ENCODE assay signal across 9 mouse cellular contexts in the genomic region with DNA sequence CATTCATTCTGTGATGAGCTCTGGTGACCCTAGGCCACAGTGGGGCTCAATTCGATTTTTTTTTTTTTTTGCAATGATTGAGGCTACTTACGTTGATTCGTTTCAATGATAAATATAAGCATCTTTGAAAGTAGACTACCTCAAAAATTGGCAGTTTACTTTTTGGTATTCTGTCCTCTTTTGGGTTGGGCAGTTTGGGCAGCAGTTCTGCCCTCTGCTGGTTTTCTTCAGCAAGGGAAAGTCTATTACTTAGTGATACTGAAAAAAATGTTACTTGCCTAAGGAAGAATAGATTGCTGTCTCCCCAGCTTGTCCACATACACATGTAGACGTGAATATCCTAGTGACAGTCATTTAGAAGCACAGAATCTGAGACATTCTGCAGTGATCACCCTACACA. TPM values are rescaled to one million over a fixed set of nuclear protein-coding genes. Genes with fewer than 3 reads are reported as not detected.
A peak's percentile ranks its signal among the peaks of the same experiment; 100 is the strongest.
DNase-seq lines count a peak whose midpoint lies in the region; ATAC-seq and TF ChIP-seq lines count a peak whose summit lies in the region.
"Had no signal": no experiment of that assay in that cellular context is flagged by ENCODE, and none has a peak within 500 bp of the region (broad histone marks: within the 10 kb centered on the region; RNA-seq: fewer than 3 reads in every experiment).

No protein-coding gene starts in this region.

- peak; percentile 75 for ATAC-seq in frontal cortex, adult (ENCODE audit: low TSS enrichment)
- ATAC-seq in midbrain, embryonic 13.5 days, result no peak; the same call in 1 of the 2 replicates

- H3K27me3 ChIP-seq in forebrain, embryonic 10.5 days (ENCODE audit: poor library complexity, severe bottlenecking), result no peaks in the 10 kb centered on the region
- no peaks in the 10 kb centered on the region for H3K27me3 ChIP-seq in midbrain, embryonic 13.5 days
- H3K27me3 ChIP-seq: CH12.LX had no signal

- peak overlapping the region in 1 of 2 experiments; percentile 50; a peak in 1 of 4 replicates for H3K4me3 ChIP-seq in ES-E14 (ENCODE audit: insufficient read depth in 1 of 2, low read depth in 1 of 2, low read length in 2 of 2, poor library complexity in 1 of 2, severe bottlenecking in 1 of 2)
- peak overlapping the region; percentile 64 for H3K4me3 ChIP-seq in forebrain, embryonic 10.5 days
- H3K4me3 ChIP-seq in midbrain, embryonic 13.5 days (replicated peaks), result peak overlapping the region; percentile 70

- in situ Hi-C loops in ES-E14 (cut with MboI; ENCODE audit: low sequenced_read_pairs in 2 of 2, unreplicated experiment in 2 of 2), result no loop called here

- H3K9me3 ChIP-seq in ES-E14 (ENCODE audit: control insufficient read depth, insufficient read depth, low read depth, low read length), result no peaks in the 10 kb centered on the region
- H3K9me3 ChIP-seq in forebrain, embryonic 10.5 days, result no peaks in the 10 kb centered on the region
- no peaks in the 10 kb centered on the region for H3K9me3 ChIP-seq in midbrain, embryonic 13.5 days

- DNase-seq in frontal cortex, postnatal 25 days (ENCODE audit: low spot score in 2 of 2), result no peak
- no peak for DNase-seq in ES-E14 (ENCODE audit: low read depth, low spot score)
- DNase-seq in forebrain, embryonic 10.5 days (ENCODE audit: extremely low spot score, low spot score), result peak; percentile 17
- peak; percentile 5 for DNase-seq in kidney, postnatal 14 days
- no peak for DNase-seq in spleen, postnatal 36 days (ENCODE audit: low spot score in 2 of 2)
- DNase-seq in spleen, postnatal 10 days (ENCODE audit: low spot score in 2 of 2), result no peak

- no peaks in the 10 kb centered on the region for H3K36me3 ChIP-seq in ES-E14 (ENCODE audit: control insufficient read depth, insufficient read depth, low read length, poor library complexity, severe bottlenecking)
- no peaks in the 10 kb centered on the region for H3K36me3 ChIP-seq in forebrain, embryonic 10.5 days (replicated peaks)
- no peaks in the 10 kb centered on the region for H3K36me3 ChIP-seq in midbrain, embryonic 13.5 days

- H3K4me1 ChIP-seq in ES-E14 (ENCODE audit: control insufficient read depth in 2 of 2, insufficient read depth in 2 of 2, low read length in 2 of 2, poor library complexity in 1 of 2), result no peaks in the 10 kb centered on the region; a peak in 1 of 4 replicates
- H3K4me1 ChIP-seq in forebrain, embryonic 10.5 days, result peaks cover 33% of the 10 kb centered on the region
- H3K4me1 ChIP-seq in midbrain, embryonic 13.5 days (replicated peaks), result peaks cover 17% of the 10 kb centered on the region

- H3K9ac ChIP-seq in ES-E14 (ENCODE audit: insufficient read depth, low read depth, low read length, poor library complexity, severe bottlenecking), result no peak overlapping the region
- peak overlapping the region; percentile 63 for H3K9ac ChIP-seq in midbrain, embryonic 13.5 days (replicated peaks)

- 6% methylated on average over 4 of the region's 4 CpGs for WGBS in forebrain, embryonic 10.5 days
- 1% methylated on average over 4 of the region's 4 CpGs for WGBS in midbrain, embryonic 13.5 days

- H3K27ac ChIP-seq in ES-E14 (ENCODE audit: insufficient read depth, low read depth, low read length, poor library complexity, severe bottlenecking), result no peak overlapping the region
- 0 out of 2 replicates have a peak overlapping the region, but pooled peaks have one; percentile 87 for H3K27ac ChIP-seq in forebrain, embryonic 10.5 days
- peak overlapping the region; percentile 1; the same call in 1 of the 2 replicates for H3K27ac ChIP-seq in midbrain, embryonic 13.5 days

- peak overlapping the region; percentile 97 for H3K4me2 ChIP-seq in midbrain, embryonic 13.5 days (replicated peaks)

TF ChIP-seq in ES-E14, 5 proteins besides CTCF, POLR2A, EP300 and RAD21:
- no peak for TF ChIP-seq HCFC1 (IDR thresholded peaks at IDR 0.05; ENCODE audit: borderline replicate concordance, insufficient read depth, low read length)
- TF ChIP-seq ZC3H11A (IDR thresholded peaks at IDR 0.05; ENCODE audit: borderline replicate concordance, low read depth, low read length), result 0 out of 2 replicates have a peak, but pooled peaks have one; percentile 2

RNA-seq across cellular contexts. Expression of a gene that starts 2.0 kb away (rescaled TPM):
- total RNA-seq in ES-E14 (2012; rRNA removed), result 5.3 and 6.9 TPM in 2 replicates
- polyA plus RNA-seq in forebrain, embryonic 10.5 days (2016; fragmentation: Nextera tagmentation; extraction: Ambion mirVana), result 16.4 and 17.7 TPM in 2 replicates
- polyA plus RNA-seq in midbrain, embryonic 13.5 days (2015; fragmentation: Nextera tagmentation; extraction: Ambion mirVana), result 7.2 and 8.1 TPM in 2 replicates
- total RNA-seq: CH12.LX had no signal

Comparison
In these comparisons a context has a peak if more than half of its experiments do, and no peak if none do; other contexts are left out.
1. DNase-seq: peak in forebrain, embryonic 10.5 days (single experiment) and kidney, postnatal 14 days (single experiment); none in frontal cortex, postnatal 25 days (0 of 2), ES-E14 (single experiment), spleen, postnatal 36 days (0 of 2) and spleen, postnatal 10 days (0 of 2).